In genomic region chr9:107974491-107975171, GRCm38 (mm10) we compare ENCODE assay signal across 10 mouse cellular contexts. TPM values are rescaled to one million over a fixed set of nuclear protein-coding genes. Genes with fewer than 3 reads are reported as not detected.
A peak's percentile ranks its signal among the peaks of the same experiment; 100 is the strongest.
DNase-seq lines count a peak whose midpoint lies in the region; ATAC-seq and TF ChIP-seq lines count a peak whose summit lies in the region.
"Had no signal": no experiment of that assay in that cellular context is flagged by ENCODE, and none has a peak within 500 bp of the region (broad histone marks: within the 10 kb centered on the region; RNA-seq: fewer than 3 reads in every experiment).

No protein-coding gene starts in this region.

- DNase-seq in heart, adult 18-20 months, result no peak
- DNase-seq in MEL (ENCODE audit: low read depth, low spot score), result peak; percentile 90
- peak; percentile 54 for DNase-seq in liver, postnatal 0 days
- no peak for DNase-seq in ovary, postnatal 14 days (ENCODE audit: low spot score)
- DNase-seq in embryo, embryonic 9.5 days (ENCODE audit: extremely low spot score), result no peak
- DNase-seq in gastrocnemius, postnatal 10 days, result no peak

- H3K27ac ChIP-seq in heart, embryonic 13.5 days (replicated peaks), result peak overlapping the region; percentile 98
- H3K27ac ChIP-seq in MEL (ENCODE audit: control insufficient read depth, low read depth, low read length), result peak overlapping the region; percentile 100
- peak overlapping the region; percentile 94 for H3K27ac ChIP-seq in heart, embryonic 16.5 days (ENCODE audit: low read length)
- peak overlapping the region; percentile 96 for H3K27ac ChIP-seq in liver, postnatal 0 days (ENCODE audit: low read depth)
- H3K27ac ChIP-seq: forebrain, embryonic 15.5 days had no signal

- TF ChIP-seq EP300 in MEL (IDR thresholded peaks at IDR 0.05; ENCODE audit: low read depth in 1 of 2, low read length in 2 of 2), result peak in 1 of 2 experiments; percentile 84; a peak in 2 of 4 replicates
- TF ChIP-seq EP300 in liver, postnatal 0 days (IDR thresholded peaks at IDR 0.05; ENCODE audit: low read depth), result no peak

- no peak for ATAC-seq in heart, embryonic 13.5 days (ENCODE audit: extremely low read depth, insufficient number of reproducible peaks, low FRiP score, low TSS enrichment)
- ATAC-seq in heart, embryonic 16.5 days (replicated peaks; ENCODE audit: extremely low read depth, insufficient read depth, low FRiP score), result no peak
- ATAC-seq in liver, postnatal 0 days, result peak; percentile 75
- ATAC-seq: forebrain, embryonic 15.5 days had no signal

- H3K4me2 ChIP-seq in heart, embryonic 13.5 days, result peak overlapping the region; percentile 81
- peak overlapping the region; percentile 77 for H3K4me2 ChIP-seq in heart, embryonic 16.5 days (ENCODE audit: low read depth, low read length)
- H3K4me2 ChIP-seq in liver, postnatal 0 days (ENCODE audit: low read depth, low read length), result peak overlapping the region; percentile 92
- H3K4me2 ChIP-seq: forebrain, embryonic 15.5 days had no signal

- no peak for TF ChIP-seq RAD21 in MEL (IDR thresholded peaks at IDR 0.05; ENCODE audit: low read depth, low read length)

- H3K4me1 ChIP-seq in heart, embryonic 13.5 days, result peaks cover 78% of the 10 kb centered on the region
- peaks cover 25 to 72% of the 10 kb centered on the region in 2 experiments for H3K4me1 ChIP-seq in MEL (ENCODE audit: control insufficient read depth in 1 of 2, insufficient read depth in 2 of 2, low read length in 2 of 2)
- H3K4me1 ChIP-seq in heart, embryonic 16.5 days (ENCODE audit: control insufficient read depth, insufficient read depth, low read length), result peaks cover 24% of the 10 kb centered on the region
- H3K4me1 ChIP-seq in liver, postnatal 0 days (ENCODE audit: insufficient read depth), result peaks cover 67% of the 10 kb centered on the region
- H3K4me1 ChIP-seq: forebrain, embryonic 15.5 days had no signal

- TF ChIP-seq POLR2A in MEL (IDR thresholded peaks at IDR 0.05; ENCODE audit: control insufficient read depth in 1 of 2, insufficient read depth in 1 of 2, low read depth in 1 of 2, low read length in 2 of 2, poor library complexity in 1 of 2), result no peak; a peak in 1 of 4 replicates

- H3K79me2 ChIP-seq in MEL (ENCODE audit: control insufficient read depth, insufficient read depth, low read length, poor library complexity), result peaks cover 21% of the 10 kb centered on the region

- WGBS in heart, embryonic 13.5 days, result 33% methylated on average over 10 of the region's 10 CpGs
- 41% methylated on average over 10 of the region's 10 CpGs for WGBS in heart, embryonic 16.5 days
- WGBS in liver, postnatal 0 days (ENCODE audit: insufficient replicate concordance), result 37% methylated on average over 10 of the region's 10 CpGs

- H3K36me3 ChIP-seq in heart, embryonic 13.5 days, result peaks cover 38% of the 10 kb centered on the region
- H3K36me3 ChIP-seq in MEL (ENCODE audit: control insufficient read depth in 1 of 2, insufficient read depth in 2 of 2, low read length in 2 of 2), result peaks cover 0 to 47% of the 10 kb centered on the region in 2 experiments; a peak in 3 of 4 replicates
- H3K36me3 ChIP-seq in heart, embryonic 16.5 days (ENCODE audit: control insufficient read depth, insufficient read depth), result peaks cover 2% of the 10 kb centered on the region; the same call in 1 of the 2 replicates
- H3K36me3 ChIP-seq in liver, postnatal 0 days (replicated peaks; ENCODE audit: insufficient read depth, low read length), result peaks cover 36% of the 10 kb centered on the region
- H3K36me3 ChIP-seq: forebrain, embryonic 15.5 days had no signal

- peak overlapping the region; percentile 57; the same call in 1 of the 2 replicates for H3K9ac ChIP-seq in heart, embryonic 13.5 days
- peak overlapping the region; percentile 65 for H3K9ac ChIP-seq in MEL (ENCODE audit: control insufficient read depth, low read depth, low read length, poor library complexity, severe bottlenecking)
- peak overlapping the region; percentile 72; the same call in 1 of the 2 replicates for H3K9ac ChIP-seq in heart, embryonic 16.5 days (ENCODE audit: low read length)
- peak overlapping the region; percentile 82 for H3K9ac ChIP-seq in liver, postnatal 0 days (replicated peaks)
- H3K9ac ChIP-seq: forebrain, embryonic 15.5 days had no signal

- H3K27me3 ChIP-seq in heart, embryonic 13.5 days (replicated peaks), result no peaks in the 10 kb centered on the region
- no peaks in the 10 kb centered on the region for H3K27me3 ChIP-seq in MEL (ENCODE audit: control insufficient read depth in 1 of 2, insufficient read depth in 2 of 2, low read length in 2 of 2)
- H3K27me3 ChIP-seq in heart, embryonic 16.5 days (ENCODE audit: control insufficient read depth, insufficient read depth, low read length), result no peaks in the 10 kb centered on the region
- H3K27me3 ChIP-seq in liver, postnatal 0 days (ENCODE audit: insufficient read depth, low read length), result no peaks in the 10 kb centered on the region
- H3K27me3 ChIP-seq: forebrain, embryonic 15.5 days had no signal

- H3K9me3 ChIP-seq in heart, embryonic 13.5 days, result no peaks in the 10 kb centered on the region
- H3K9me3 ChIP-seq in MEL (replicated peaks; ENCODE audit: insufficient read depth, low read length), result no peaks in the 10 kb centered on the region
- no peaks in the 10 kb centered on the region for H3K9me3 ChIP-seq in heart, embryonic 16.5 days (replicated peaks; ENCODE audit: control insufficient read depth, low read length)
- no peaks in the 10 kb centered on the region for H3K9me3 ChIP-seq in liver, postnatal 0 days (ENCODE audit: low read length)
- H3K9me3 ChIP-seq: forebrain, embryonic 15.5 days had no signal

- H3K4me3 ChIP-seq in heart, embryonic 13.5 days, result peak overlapping the region; percentile 49; the same call in 1 of the 2 replicates
- peak overlapping the region; percentile 28 to 29 for H3K4me3 ChIP-seq in MEL (ENCODE audit: control insufficient read depth in 1 of 2, insufficient read depth in 1 of 2, low read depth in 2 of 2, low read length in 2 of 2)
- no peak overlapping the region for H3K4me3 ChIP-seq in heart, embryonic 16.5 days (ENCODE audit: low read length)
- peak overlapping the region; percentile 73 for H3K4me3 ChIP-seq in liver, postnatal 0 days (ENCODE audit: low read depth, low read length)
- H3K4me3 ChIP-seq: forebrain, embryonic 15.5 days had no signal

- TF ChIP-seq CTCF in MEL (IDR thresholded peaks at IDR 0.05 in 2 of 3, conservative IDR thresholded peaks at IDR 0.05 in 1 of 3; ENCODE audit: control insufficient read depth in 1 of 3, insufficient read depth in 1 of 3, low read depth in 2 of 3, low read length in 3 of 3, poor library complexity in 1 of 3, severe bottlenecking in 1 of 3), result no peak
- TF ChIP-seq CTCF in liver, postnatal 0 days (IDR thresholded peaks at IDR 0.05; ENCODE audit: low read depth), result no peak

RNA-seq across cellular contexts. Expression of gene Uba7, which starts 0.7 kb away (rescaled TPM):
- 31.7 and 35.0 TPM in 2 replicates for polyA plus RNA-seq in heart, embryonic 13.5 days (2015; fragmentation: Nextera tagmentation; extraction: Ambion mirVana)
- total RNA-seq in heart, adult 18-20 months (2021), result 10 to 100 TPM; 12.3 to 15.6 TPM
- total RNA-seq in MEL (2012; rRNA removed), result 15.8 and 18.1 TPM in 2 replicates
- polyA plus RNA-seq in MEL (2012; ENCODE audit: insufficient read depth in 1 of 2, insufficient read length in 2 of 2, low read depth in 1 of 2, low replicate concordance in 2 of 2, missing spikeins in 1 of 2), result 10 to 100 TPM in 1 of 2 experiments, not detected in 1; 44.1 TPM
- polyA plus RNA-seq in heart, embryonic 16.5 days (2015; fragmentation: Nextera tagmentation; extraction: Ambion mirVana), result 24.1 and 24.2 TPM in 2 replicates
- polyA plus RNA-seq in liver, postnatal 0 days (2015; fragmentation: Nextera tagmentation; extraction: Ambion mirVana), result 32.0 and 33.2 TPM in 2 replicates
- 1 to 10 TPM; 4.4 to 6.5 TPM for total RNA-seq in gastrocnemius, postnatal 10 days (2021)

RNA-seq across cellular contexts. Expression of gene Gm20661, which starts 8.2 kb away (rescaled TPM):
- polyA plus RNA-seq in heart, embryonic 13.5 days (2015; fragmentation: Nextera tagmentation; extraction: Ambion mirVana), result 3.8 and 4.6 TPM in 2 replicates
- total RNA-seq in heart, adult 18-20 months (2021), result under 1 TPM in 1 of 2 experiments, not detected in 1; 0.37 TPM
- 0.26 and 0.35 TPM in 2 replicates for total RNA-seq in MEL (2012; rRNA removed)
- under 1 TPM in 1 of 2 experiments, not detected in 1; 0.85 TPM for polyA plus RNA-seq in MEL (2012; ENCODE audit: insufficient read depth in 1 of 2, insufficient read length in 2 of 2, low read depth in 1 of 2, low replicate concordance in 2 of 2, missing spikeins in 1 of 2)
- polyA plus RNA-seq in heart, embryonic 16.5 days (2015; fragmentation: Nextera tagmentation; extraction: Ambion mirVana), result 2.6 and 3.0 TPM in 2 replicates
- polyA plus RNA-seq in liver, postnatal 0 days (2015; fragmentation: Nextera tagmentation; extraction: Ambion mirVana), result 0.12 and 0.31 TPM in 2 replicates
- total RNA-seq in gastrocnemius, postnatal 10 days (2021), result under 1 TPM; 0.47 to 0.59 TPM
- polyA plus RNA-seq: inflammation-experienced regulatory T-cells, adult 6 months had no signal

RNA-seq across cellular contexts. Expression of gene Inka1, which starts 11.0 kb away (rescaled TPM):
- polyA plus RNA-seq in heart, embryonic 13.5 days (2015; fragmentation: Nextera tagmentation; extraction: Ambion mirVana), result 50.6 and 52.7 TPM in 2 replicates
- total RNA-seq in heart, adult 18-20 months (2021), result 1 to 10 TPM; 6.1 to 8.4 TPM
- 54.1 and 65.3 TPM in 2 replicates for total RNA-seq in MEL (2012; rRNA removed)
- polyA plus RNA-seq in MEL (2012; ENCODE audit: insufficient read depth in 1 of 2, insufficient read length in 2 of 2, low read depth in 1 of 2, low replicate concordance in 2 of 2, missing spikeins in 1 of 2), result 10 to 100 TPM in 1 of 2 experiments, not detected in 1; 60.7 TPM
- 40.9 and 44.0 TPM in 2 replicates for polyA plus RNA-seq in heart, embryonic 16.5 days (2015; fragmentation: Nextera tagmentation; extraction: Ambion mirVana)
- 28.5 and 30.6 TPM in 2 replicates for polyA plus RNA-seq in liver, postnatal 0 days (2015; fragmentation: Nextera tagmentation; extraction: Ambion mirVana)
- total RNA-seq in gastrocnemius, postnatal 10 days (2021), result 10 to 100 TPM in 1 of 2 experiments, 1 to 10 TPM in 1; 8.8 to 14.0 TPM

RNA-seq across cellular contexts. Expression of gene Cdhr4, which starts 17.7 kb away (rescaled TPM):
- polyA plus RNA-seq in heart, embryonic 13.5 days (2015; fragmentation: Nextera tagmentation; extraction: Ambion mirVana), result 7.6 and 7.7 TPM in 2 replicates
- 1 to 10 TPM in 1 of 2 experiments, not detected in 1; 2.7 TPM for total RNA-seq in heart, adult 18-20 months (2021)
- 0.65 and 1.5 TPM in 2 replicates for total RNA-seq in MEL (2012; rRNA removed)
- polyA plus RNA-seq in MEL (2012; ENCODE audit: insufficient read depth in 1 of 2, insufficient read length in 2 of 2, low read depth in 1 of 2, low replicate concordance in 2 of 2, missing spikeins in 1 of 2), result 1 to 10 TPM in 1 of 2 experiments, not detected in 1; 4.4 TPM
- 4.6 TPM in 2 replicates for polyA plus RNA-seq in heart, embryonic 16.5 days (2015; fragmentation: Nextera tagmentation; extraction: Ambion mirVana)
- 0.75 and 1.1 TPM in 2 replicates for polyA plus RNA-seq in liver, postnatal 0 days (2015; fragmentation: Nextera tagmentation; extraction: Ambion mirVana)
- 1 to 10 TPM in 1 of 2 experiments, under 1 TPM in 1; 0.54 to 1.0 TPM for total RNA-seq in gastrocnemius, postnatal 10 days (2021)

RNA-seq across cellular contexts. Expression of gene Gm20662, which starts 21.5 kb away (rescaled TPM):
- 0.71 TPM in 1 of 2 replicates, not detected in the other for polyA plus RNA-seq in heart, embryonic 13.5 days (2015; fragmentation: Nextera tagmentation; extraction: Ambion mirVana)
- total RNA-seq in heart, adult 18-20 months (2021), result 1 to 10 TPM; 1.1 to 1.4 TPM
- total RNA-seq in MEL (2012; rRNA removed), result 0.62 and 0.73 TPM in 2 replicates
- 1 to 10 TPM in 1 of 2 experiments, not detected in 1; 1.2 TPM for polyA plus RNA-seq in MEL (2012; ENCODE audit: insufficient read depth in 1 of 2, insufficient read length in 2 of 2, low read depth in 1 of 2, low replicate concordance in 2 of 2, missing spikeins in 1 of 2)
- polyA plus RNA-seq in heart, embryonic 16.5 days (2015; fragmentation: Nextera tagmentation; extraction: Ambion mirVana), result 0.36 and 0.76 TPM in 2 replicates
- 0.07 TPM in 1 of 2 replicates, not detected in the other for polyA plus RNA-seq in liver, postnatal 0 days (2015; fragmentation: Nextera tagmentation; extraction: Ambion mirVana)
- not detected for total RNA-seq in gastrocnemius, postnatal 10 days (2021)
- polyA plus RNA-seq: forebrain, embryonic 15.5 days; inflammation-experienced regulatory T-cells, adult 6 months had no signal

Comparison
In these comparisons a context has a peak if more than half of its experiments do, and no peak if none do; other contexts are left out.
1. DNase-seq: peak in MEL (single experiment) and liver, postnatal 0 days (single experiment); none in heart, adult 18-20 months (0 of 2), ovary, postnatal 14 days (single experiment), embryo, embryonic 9.5 days (single experiment) and gastrocnemius, postnatal 10 days (single experiment).
2. Peak in every context shown above with its lines, with median percentiles within 50 percentile points of each other: H3K27ac ChIP-seq, H3K4me2 ChIP-seq and H3K9ac ChIP-seq.